Mouse (Mus musculus) cerebellum, adult 2 months (tissue): ENCODE results near the gene Ganab.

Experiments
- CTCF ChIP-seq: fragments of 200-500 bp; IDR thresholded peaks from 2 replicates; pipeline ENCODE4 v1.5.1; 2011; ENCODE audit warnings: low read depth, mild to moderate bottlenecking, control low read depth, low read length, moderate library complexity, borderline replicate concordance; ENCODE audit not compliant: insufficient read depth
- POLR2A ChIP-seq: fragments of 200-500 bp; IDR thresholded peaks from 2 replicates; pipeline ENCODE4 v1.6.1; 2011; ENCODE audit warnings: low read length, control low read depth, borderline replicate concordance; ENCODE audit not compliant: insufficient read depth

GRCm38 (mm10) chr19:8929224-8930088 lies 31.6 kb downstream of the Ganab start, which contains the start of the genes Rom1 and Eml3:
- TF ChIP-seq CTCF (no peak), POLR2A (no peak)
